ENCODE assay signal across 28 mouse cellular contexts in the genomic region with DNA sequence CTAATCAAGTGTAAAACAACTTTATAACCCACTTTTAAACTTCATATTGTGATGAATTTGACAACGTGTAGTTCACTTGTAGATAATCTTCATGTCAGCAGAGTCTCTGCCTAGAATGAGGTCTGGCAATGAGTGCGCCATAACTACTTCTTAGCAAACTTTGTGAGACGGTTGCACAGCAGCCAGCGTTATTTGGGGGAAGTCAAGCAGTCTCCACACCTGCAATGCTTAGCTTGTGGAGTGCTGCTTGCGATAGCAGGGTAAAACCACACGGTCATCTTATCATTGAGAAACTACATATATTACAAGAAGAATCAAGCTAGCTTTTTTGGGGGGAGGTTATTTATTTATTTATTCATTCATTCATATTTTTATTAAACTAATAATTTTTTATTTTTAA. TPM values are rescaled to one million over a fixed set of nuclear protein-coding genes. Genes with fewer than 3 reads are reported as not detected.
DNase-seq lines count a peak whose midpoint lies in the region; ATAC-seq lines count a peak whose summit lies in the region.
"Had no signal": no experiment of that assay in that cellular context is flagged by ENCODE, and none has a peak within 500 bp of the region (broad histone marks: within the 10 kb centered on the region; RNA-seq: fewer than 3 reads in every experiment).

No protein-coding gene starts in this region.

- no peak overlapping the region for H3K4me3 ChIP-seq in midbrain, embryonic 16.5 days (ENCODE audit: low read depth, low read length)
- H3K4me3 ChIP-seq: embryonic facial prominence, embryonic 13.5 days; embryonic facial prominence, embryonic 15.5 days; erythroblast, embryonic 14.5 days; forebrain, embryonic 10.5 days; forebrain, embryonic 12.5 days had no signal

- H3K4me2 ChIP-seq in midbrain, embryonic 16.5 days (ENCODE audit: low read length), result no peak overlapping the region
- H3K4me2 ChIP-seq: embryonic facial prominence, embryonic 13.5 days; embryonic facial prominence, embryonic 15.5 days; forebrain, embryonic 12.5 days had no signal

- no peak overlapping the region for H3K27ac ChIP-seq in midbrain, embryonic 16.5 days (ENCODE audit: low read length)
- H3K27ac ChIP-seq: embryonic facial prominence, embryonic 13.5 days; embryonic facial prominence, embryonic 15.5 days; forebrain, embryonic 10.5 days; forebrain, embryonic 12.5 days had no signal

- no peaks in the 10 kb centered on the region for H3K36me3 ChIP-seq in midbrain, embryonic 16.5 days (ENCODE audit: control insufficient read depth, insufficient read depth, low read length)
- H3K36me3 ChIP-seq: embryonic facial prominence, embryonic 13.5 days; embryonic facial prominence, embryonic 15.5 days; forebrain, embryonic 10.5 days; forebrain, embryonic 12.5 days; G1E had no signal

- H3K9me3 ChIP-seq in midbrain, embryonic 16.5 days (replicated peaks; ENCODE audit: control insufficient read depth, low read length, poor library complexity, severe bottlenecking), result no peaks in the 10 kb centered on the region
- H3K9me3 ChIP-seq: embryonic facial prominence, embryonic 13.5 days; embryonic facial prominence, embryonic 15.5 days; forebrain, embryonic 10.5 days; forebrain, embryonic 12.5 days; G1E had no signal

- no peaks in the 10 kb centered on the region for H3K27me3 ChIP-seq in midbrain, embryonic 16.5 days (ENCODE audit: control insufficient read depth, insufficient read depth, low read depth, low read length)
- H3K27me3 ChIP-seq: CH12.LX; embryonic facial prominence, embryonic 13.5 days; embryonic facial prominence, embryonic 15.5 days; forebrain, embryonic 12.5 days; Patski had no signal

- no peaks in the 10 kb centered on the region for H3K4me1 ChIP-seq in midbrain, embryonic 16.5 days (ENCODE audit: control insufficient read depth, insufficient read depth, low read length)
- H3K4me1 ChIP-seq: embryonic facial prominence, embryonic 15.5 days; forebrain, embryonic 10.5 days; forebrain, embryonic 12.5 days had no signal

- H3K9ac ChIP-seq in midbrain, embryonic 16.5 days (ENCODE audit: low read depth, low read length), result no peak overlapping the region
- H3K9ac ChIP-seq: embryonic facial prominence, embryonic 13.5 days; embryonic facial prominence, embryonic 15.5 days; forebrain, embryonic 12.5 days had no signal

- ATAC-seq in megakaryocyte, adult 5-6 weeks (ENCODE audit: poor library complexity, severe bottlenecking), result peak; percentile 60
- ATAC-seq in midbrain, embryonic 16.5 days, result no peak
- ATAC-seq: activated CD4-positive, CD25-positive, alpha-beta regulatory T cell, adult 4 months; CD4-positive, CD25-positive, alpha-beta regulatory T cell, adult 4 months; forebrain, embryonic 14.5 days; forebrain, embryonic 16.5 days; Patski had no signal

- peak; percentile 69 for DNase-seq in heart, adult 11 months
- no peak for DNase-seq in heart, adult 18-20 months
- DNase-seq in cerebellum, adult 18-20 months, result no peak
- DNase-seq: adrenal gland, adult 8-10 months; adrenal gland, postnatal 14 days; adrenal gland, postnatal 36 days; B cell, adult 2 months; cerebellum, adult 11-12 months; cerebellum, adult 8-10 months; cerebellum, adult 9-11 months; cerebellum, postnatal 14 days; cerebellum, postnatal 36 days; embryo, embryonic 11 days had no signal

- 95% methylated on average over 6 of the region's 6 CpGs for WGBS in midbrain, embryonic 16.5 days

RNA-seq across cellular contexts. Expression of a gene that starts 42.0 kb away (rescaled TPM):
- 1 to 10 TPM; 2.4 to 2.5 TPM for total RNA-seq in heart, adult 18-20 months (2021)
- total RNA-seq in megakaryocyte, adult 5-6 weeks (2015), result 0.20 TPM in 1 of 2 replicates, not detected in the other
- 0.49 TPM in 1 of 2 replicates, not detected in the other for total RNA-seq in megakaryocyte, adult 5-6 weeks (2017)
- 0.53 and 0.67 TPM in 2 replicates for polyA plus RNA-seq in midbrain, embryonic 16.5 days (2015; fragmentation: Nextera tagmentation; extraction: Ambion mirVana)
- total RNA-seq: CH12.LX; common myeloid progenitor, adult 5-6 weeks had no signal
- polyA plus RNA-seq: CD4-positive, CD25-positive, alpha-beta regulatory T cell, adult 4 months; erythroblast, embryonic 14.5 days; G1E had no signal
